Mouse (Mus musculus): ENCODE data around the gene Lbh. TPM values are rescaled to one million over a fixed set of nuclear protein-coding genes. Genes with fewer than 3 reads are reported as not detected.

Lbh gene
- polyA plus RNA-seq, 1 experiment from 2014 or later, result 8.5 TPM

DNA sequence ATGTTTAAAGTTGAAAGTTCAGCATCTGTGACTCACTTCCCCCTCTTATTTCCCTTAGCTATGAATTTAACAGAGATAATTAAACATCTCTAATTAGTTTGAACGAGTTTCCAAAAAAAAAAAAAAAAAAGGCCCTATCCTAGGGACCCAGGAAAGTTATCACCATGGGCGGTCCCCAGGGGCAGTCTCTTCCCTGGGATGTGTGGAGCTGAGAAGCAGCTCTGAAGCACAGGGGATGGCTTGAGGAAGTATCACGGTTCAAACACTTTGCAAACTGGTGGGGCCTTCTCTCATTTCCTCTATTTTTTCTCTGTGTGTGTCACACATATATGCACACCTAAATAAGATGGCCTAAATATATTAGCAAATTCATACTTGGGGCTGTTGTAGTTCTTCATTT, 48.8 kb downstream of the Lbh start:
- no peak for ATAC-seq (ENCODE audit: low FRiP score)

DNA sequence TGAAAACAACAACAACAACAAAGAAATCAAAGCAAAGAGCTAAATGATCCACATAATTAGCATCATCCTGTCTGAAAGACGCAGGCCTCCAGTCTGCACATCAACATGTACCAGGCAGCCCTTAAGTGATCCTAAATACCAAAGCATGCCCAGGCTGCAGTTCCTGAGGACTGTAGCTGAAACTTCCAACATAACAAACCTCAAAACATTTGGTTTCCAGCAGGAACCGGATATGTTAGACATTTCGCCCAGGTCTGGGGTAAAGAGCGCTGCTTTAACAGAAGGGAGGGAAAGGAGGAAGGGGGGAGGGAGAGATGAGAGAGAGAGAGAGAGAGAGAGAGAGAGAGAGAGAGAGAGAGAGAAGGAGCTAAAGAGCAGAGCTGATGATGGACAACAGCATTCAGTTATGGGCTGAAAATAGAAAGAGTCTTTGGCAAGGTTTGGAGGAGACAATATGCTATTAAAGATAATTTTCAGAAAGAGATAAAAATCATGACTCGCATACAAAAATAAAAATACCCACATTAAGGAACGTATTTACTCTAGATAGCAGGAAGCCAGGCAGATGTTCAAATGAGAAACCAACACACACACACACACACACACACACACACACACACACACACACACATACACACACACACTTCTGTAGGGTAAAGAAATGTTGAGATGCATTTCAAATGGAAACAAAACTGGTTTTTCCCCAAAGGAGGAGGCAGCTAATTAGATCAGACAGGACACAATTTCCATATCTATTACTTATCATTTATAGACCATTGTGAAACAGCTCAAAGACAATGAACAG, 49.5 kb downstream of the Lbh start:
- Histone ChIP-seq H3K36me3 (no peaks in the 10 kb centered on the region), H3K27me3 (no peaks in the 10 kb centered on the region), H3K4me1 (replicated peaks) (0 out of 2 replicates have a peak, but pooled peaks cover 3% of the 10 kb centered on the region), H3K27ac (peak overlapping the region; percentile 52; the same call in 1 of the 2 replicates), H3K4me3 (no peak overlapping the region), H3K4me2 (no peak overlapping the region), H3K9me3 (no peaks in the 10 kb centered on the region), H3K9ac (no peak overlapping the region)
- no peak for ATAC-seq (ENCODE audit: low FRiP score)
- 64% methylated on average over 6 of the region's 6 CpGs for WGBS

More for the DNA sequence above, 48.8 kb downstream of the Lbh start:
- Histone ChIP-seq H3K36me3 (no peaks in the 10 kb centered on the region), H3K9ac (no peak overlapping the region), H3K4me2 (no peak overlapping the region), H3K27ac (no peak overlapping the region), H3K4me1 (replicated peaks) (0 out of 2 replicates have a peak, but pooled peaks cover 3% of the 10 kb centered on the region), H3K9me3 (no peaks in the 10 kb centered on the region), H3K27me3 (no peaks in the 10 kb centered on the region), H3K4me3 (no peak overlapping the region)
- 55% methylated on average over 3 of the region's 3 CpGs for WGBS

DNA sequence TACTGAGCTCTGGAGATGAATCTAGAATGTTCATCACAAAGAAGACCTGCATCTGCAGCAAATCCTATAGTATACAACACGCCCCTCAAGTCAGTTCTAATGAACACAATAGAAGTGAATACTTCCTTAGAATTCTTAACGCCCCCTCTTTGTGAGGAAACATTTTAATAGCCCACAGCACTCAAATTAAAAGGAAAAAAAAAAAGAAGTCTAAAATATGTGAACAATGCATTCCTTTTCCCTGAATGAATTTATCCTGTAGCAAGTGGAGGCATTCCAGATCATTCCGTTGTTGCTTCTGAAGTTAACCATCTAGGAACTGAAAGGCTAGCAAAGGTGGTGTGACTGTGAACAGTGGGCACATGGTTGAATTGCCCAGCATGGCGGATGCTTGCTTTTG, 50.6 kb downstream of the Lbh start:
- H3K4me2 ChIP-seq, result no peak overlapping the region
- H3K27me3 ChIP-seq, result no peaks in the 10 kb centered on the region
- no peaks in the 10 kb centered on the region for H3K36me3 ChIP-seq
- H3K9me3 ChIP-seq, result no peaks in the 10 kb centered on the region
- ATAC-seq (ENCODE audit: low FRiP score), result no peak
- no peak overlapping the region for H3K4me3 ChIP-seq
- H3K27ac ChIP-seq, result no peak overlapping the region
- WGBS, result 66% methylated on average over 4 of the region's 4 CpGs
- 0 out of 2 replicates have a peak, but pooled peaks cover 3% of the 10 kb centered on the region for H3K4me1 ChIP-seq (replicated peaks)
- no peak overlapping the region for H3K9ac ChIP-seq

DNA sequence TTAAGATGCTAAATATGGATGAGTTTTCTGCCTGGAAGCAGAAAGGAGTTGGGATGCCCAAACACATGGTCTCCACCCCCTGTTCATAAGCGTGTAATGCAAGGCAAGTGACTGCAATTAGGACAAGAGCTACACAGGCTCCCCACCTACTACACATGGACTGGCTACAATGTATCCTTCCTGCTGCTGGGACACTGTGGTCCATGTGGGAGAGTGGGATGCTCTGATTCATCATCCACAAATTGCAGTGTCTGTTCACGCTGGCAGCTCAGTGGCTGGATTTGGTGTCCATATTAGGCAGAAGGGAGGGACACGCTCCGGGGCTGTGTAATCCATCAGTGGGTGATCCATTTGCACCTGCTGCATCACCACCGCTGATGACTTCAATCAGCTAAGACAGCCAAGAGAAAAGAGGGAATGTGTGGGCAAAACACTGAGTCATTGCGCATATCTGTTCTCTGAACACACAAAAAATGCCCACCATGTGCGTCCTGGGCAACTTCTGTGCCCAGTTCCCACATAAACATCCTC, 52.6 kb downstream of the Lbh start:
- no peak overlapping the region for H3K4me3 ChIP-seq
- H3K36me3 ChIP-seq, result no peaks in the 10 kb centered on the region
- no peak overlapping the region for H3K4me2 ChIP-seq
- no peak overlapping the region for H3K27ac ChIP-seq
- 84% methylated on average over 7 of the region's 7 CpGs for WGBS
- H3K9me3 ChIP-seq, result no peaks in the 10 kb centered on the region
- no peaks in the 10 kb centered on the region for H3K27me3 ChIP-seq
- H3K9ac ChIP-seq, result no peak overlapping the region
- H3K4me1 ChIP-seq (replicated peaks), result 0 out of 2 replicates have a peak, but pooled peaks cover 3% of the 10 kb centered on the region
- ATAC-seq (ENCODE audit: low FRiP score), result no peak

DNA sequence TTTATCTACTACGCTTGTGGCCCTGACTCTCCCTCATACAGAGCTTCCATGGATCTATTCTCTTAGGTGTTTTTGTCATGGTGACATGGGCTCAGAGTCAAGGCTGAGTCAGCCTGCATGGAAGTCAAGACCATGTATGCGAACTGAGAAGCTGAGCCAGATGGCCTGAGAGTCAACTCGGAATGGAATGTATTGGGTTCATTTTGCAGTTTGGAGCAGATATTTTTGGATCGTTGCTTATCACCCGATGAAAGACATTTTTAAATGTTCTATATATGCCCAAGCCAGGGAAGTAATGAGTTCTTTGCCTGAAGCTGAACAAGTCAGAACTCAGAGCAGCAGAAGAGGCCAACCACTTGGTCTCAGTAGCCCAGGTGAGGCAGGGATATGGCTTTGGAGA, 54.9 kb downstream of the Lbh start:
- no peak for ATAC-seq (ENCODE audit: low FRiP score)
- no peak overlapping the region for H3K4me3 ChIP-seq
- H3K36me3 ChIP-seq, result no peaks in the 10 kb centered on the region
- 0 out of 2 replicates have a peak, but pooled peaks cover 2% of the 10 kb centered on the region for H3K4me1 ChIP-seq (replicated peaks)
- no peaks in the 10 kb centered on the region for H3K9me3 ChIP-seq
- H3K9ac ChIP-seq, result no peak overlapping the region
- H3K27me3 ChIP-seq, result no peaks in the 10 kb centered on the region
- WGBS, result 98% methylated on average over 5 of the region's 5 CpGs
- H3K27ac ChIP-seq, result no peak overlapping the region
- H3K4me2 ChIP-seq, result no peak overlapping the region

DNA sequence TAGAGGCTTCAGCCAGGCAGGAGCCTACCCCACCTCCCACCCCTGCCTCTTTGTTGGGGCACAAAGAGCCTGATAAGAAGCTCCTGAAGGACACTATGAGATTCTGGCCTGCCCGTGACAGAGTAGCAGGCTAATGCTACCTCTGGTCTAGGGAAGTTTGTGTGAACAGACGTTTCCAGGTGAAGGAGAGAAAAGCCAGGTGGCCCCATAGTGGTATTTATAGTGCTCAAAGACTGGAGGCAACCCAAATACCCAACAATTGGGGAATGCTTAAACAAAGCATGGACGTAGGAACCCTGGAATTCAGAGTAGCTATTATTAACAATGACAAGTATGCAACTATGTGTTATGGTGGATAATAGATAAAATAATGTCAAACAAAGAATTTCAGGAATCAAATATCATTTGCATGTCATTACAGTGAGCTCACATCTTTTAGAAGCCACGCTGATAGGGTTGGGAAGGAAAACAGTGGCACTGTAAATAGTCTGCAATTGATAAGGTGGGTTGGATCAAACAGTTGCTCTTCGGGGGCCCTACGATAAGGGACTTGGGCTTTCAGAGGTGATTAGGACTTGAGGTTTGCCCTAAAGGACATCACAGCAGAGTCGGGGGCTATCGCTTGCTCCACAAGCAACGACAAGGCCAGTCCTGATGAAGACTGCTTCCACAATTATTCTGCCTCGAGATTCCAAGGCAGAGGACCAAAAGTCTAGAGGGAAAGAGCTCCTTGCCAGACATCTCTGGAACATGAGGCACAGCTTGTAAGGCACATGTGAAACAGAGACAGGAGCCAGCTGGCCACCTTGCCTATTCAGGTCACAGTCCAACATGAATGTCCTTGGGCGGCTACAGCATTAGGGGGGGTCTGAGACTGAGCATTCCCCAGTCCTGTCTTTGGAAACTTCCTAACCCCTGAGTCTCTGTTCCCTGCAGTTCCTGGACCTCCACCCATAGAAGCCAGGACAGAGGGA, 58.4 kb downstream of the Lbh start:
- Histone ChIP-seq H3K4me3 (no peak overlapping the region), H3K27me3 (no peaks in the 10 kb centered on the region), H3K4me1 (replicated peaks) (no peaks in the 10 kb centered on the region), H3K9me3 (no peaks in the 10 kb centered on the region), H3K4me2 (no peak overlapping the region), H3K36me3 (no peaks in the 10 kb centered on the region), H3K9ac (no peak overlapping the region), H3K27ac (no peak overlapping the region)
- ATAC-seq (ENCODE audit: low FRiP score), result no peak
- WGBS, result 90% methylated on average over 11 of the region's 11 CpGs

DNA sequence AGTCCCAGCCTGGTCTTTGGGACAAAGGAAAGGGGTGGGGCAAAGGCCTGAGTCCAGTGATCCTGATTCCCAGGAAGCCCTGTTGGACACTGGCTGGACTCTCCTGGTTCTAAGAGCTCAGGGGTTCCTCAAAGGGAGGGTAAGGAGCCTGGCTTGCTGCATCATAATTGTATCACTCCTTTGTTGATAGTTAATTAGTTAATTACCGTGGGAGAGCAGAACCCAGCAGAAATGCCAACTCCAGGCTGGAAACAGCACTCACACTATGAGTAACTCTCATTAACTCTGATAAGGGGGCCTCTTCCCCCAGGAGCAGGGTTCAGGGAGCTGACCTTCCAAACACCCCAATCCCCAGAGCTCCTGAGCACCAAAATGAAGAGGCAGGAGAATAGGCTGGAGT, 59.5 kb downstream of the Lbh start:
- no peaks in the 10 kb centered on the region for H3K4me1 ChIP-seq (replicated peaks)
- H3K9me3 ChIP-seq, result no peaks in the 10 kb centered on the region
- H3K27ac ChIP-seq, result no peak overlapping the region
- H3K4me3 ChIP-seq, result no peak overlapping the region
- H3K36me3 ChIP-seq, result no peaks in the 10 kb centered on the region
- H3K27me3 ChIP-seq, result no peaks in the 10 kb centered on the region
- H3K4me2 ChIP-seq, result no peak overlapping the region
- H3K9ac ChIP-seq, result no peak overlapping the region
- whole genome bisulfite sequencing, result 90% methylated on average over 1 of the region's 1 CpGs
- ATAC-seq (ENCODE audit: low FRiP score), result no peak

DNA sequence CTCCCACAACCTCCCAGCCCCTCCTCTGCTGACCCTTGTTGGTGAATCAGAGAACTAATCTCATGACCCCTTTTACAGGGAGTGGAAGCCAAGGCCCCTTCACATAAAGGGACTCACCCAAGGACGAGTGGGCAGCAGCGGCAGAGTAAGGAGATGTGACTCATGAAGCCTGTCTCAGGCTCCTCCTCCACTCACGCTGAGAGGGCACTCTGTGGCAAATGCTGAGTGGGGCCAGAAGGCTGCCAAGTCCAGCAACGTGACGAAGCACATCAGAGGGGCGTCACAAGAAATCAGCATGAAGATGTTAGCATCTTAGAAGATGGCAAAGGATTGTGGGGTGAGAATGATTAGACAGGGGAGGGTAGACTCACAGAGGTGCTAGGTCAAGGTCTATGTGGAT, 64.1 kb downstream of the Lbh start:
- Histone ChIP-seq H3K4me2 (no peak overlapping the region), H3K4me1 (replicated peaks) (no peaks in the 10 kb centered on the region), H3K27me3 (no peaks in the 10 kb centered on the region), H3K4me3 (no peak overlapping the region), H3K36me3 (no peaks in the 10 kb centered on the region), H3K9me3 (no peaks in the 10 kb centered on the region), H3K27ac (no peak overlapping the region), H3K9ac (no peak overlapping the region)
- WGBS, result 81% methylated on average over 6 of the region's 6 CpGs
- ATAC-seq (ENCODE audit: low FRiP score), result no peak

DNA sequence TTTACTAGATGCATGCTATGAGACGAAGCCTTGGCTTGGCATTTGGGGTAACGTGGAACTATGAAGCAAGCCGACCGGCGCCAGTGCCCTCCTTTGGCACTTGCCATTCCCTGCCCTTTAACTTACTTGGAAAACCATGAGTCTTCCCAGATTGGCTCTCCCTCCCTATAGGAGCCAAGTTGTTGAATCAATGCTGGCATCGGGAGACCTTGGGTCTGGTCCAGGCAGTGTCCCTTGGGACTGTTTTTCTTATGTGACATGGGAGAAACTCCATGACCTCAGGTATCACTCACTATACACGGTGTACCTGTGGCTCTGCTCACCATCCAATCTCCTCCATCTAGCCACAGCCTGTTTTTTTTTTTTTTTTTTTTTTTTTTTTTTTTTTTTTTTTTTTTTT, 65.4 kb downstream of the Lbh start:
- Histone ChIP-seq H3K27me3 (no peaks in the 10 kb centered on the region), H3K4me3 (no peak overlapping the region), H3K9me3 (no peaks in the 10 kb centered on the region), H3K36me3 (no peaks in the 10 kb centered on the region), H3K4me2 (no peak overlapping the region), H3K27ac (no peak overlapping the region), H3K9ac (no peak overlapping the region), H3K4me1 (replicated peaks) (no peaks in the 10 kb centered on the region)
- ATAC-seq (ENCODE audit: low FRiP score), result no peak
- WGBS, result 92% methylated on average over 7 of the region's 7 CpGs

DNA sequence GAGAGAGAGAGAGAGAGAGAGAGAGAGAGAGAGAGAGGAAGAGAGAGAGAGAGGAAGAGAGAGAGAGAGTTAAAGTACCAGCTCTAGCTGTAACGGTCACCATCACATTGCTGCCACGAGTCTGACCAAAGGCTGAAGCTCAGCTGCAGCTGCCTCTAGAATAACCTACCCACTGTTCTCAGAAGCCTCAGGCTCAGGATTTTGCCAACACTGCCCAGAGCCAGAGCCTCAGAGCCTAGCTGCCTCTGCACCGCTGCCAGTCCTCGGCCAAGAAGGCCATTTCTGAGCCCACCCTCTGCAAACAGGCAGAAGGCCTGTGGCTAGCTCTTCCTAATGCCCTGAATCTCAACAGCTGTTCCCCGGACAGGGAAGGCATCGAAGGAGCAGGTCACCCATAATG, 70.9 kb downstream of the Lbh start:
- Histone ChIP-seq H3K9ac (no peak overlapping the region), H3K27me3 (no peaks in the 10 kb centered on the region), H3K4me2 (no peak overlapping the region), H3K9me3 (no peaks in the 10 kb centered on the region), H3K4me3 (no peak overlapping the region), H3K36me3 (no peaks in the 10 kb centered on the region), H3K27ac (no peak overlapping the region), H3K4me1 (replicated peaks) (0 out of 2 replicates have a peak, but pooled peaks cover 3% of the 10 kb centered on the region)
- ATAC-seq (ENCODE audit: low FRiP score), result no peak
- 86% methylated on average over 6 of the region's 6 CpGs for WGBS
